Mouse (Mus musculus) naive thymus-derived CD4-positive, alpha-beta T cell, adult 2 months (primary cell): ENCODE measurements around the gene Grm4.

Source experiments
- DNase-seq: peaks from one replicate; pipeline ENCODE4 v3.0.0-alpha.2; 2011; ENCODE audit warnings: low read depth

Grm4 gene

GRCm38 (mm10) chr17:27551393-27551940, 30.3 kb upstream of the Grm4 start:
- no peak for DNase-seq

GRCm38 (mm10) chr17:27549234-27549633, 28.0 kb upstream of the Grm4 start:
- no peak for DNase-seq

GRCm38 (mm10) chr17:27547253-27547868, 26.2 kb upstream of the Grm4 start:
- no peak for DNase-seq

DNA sequence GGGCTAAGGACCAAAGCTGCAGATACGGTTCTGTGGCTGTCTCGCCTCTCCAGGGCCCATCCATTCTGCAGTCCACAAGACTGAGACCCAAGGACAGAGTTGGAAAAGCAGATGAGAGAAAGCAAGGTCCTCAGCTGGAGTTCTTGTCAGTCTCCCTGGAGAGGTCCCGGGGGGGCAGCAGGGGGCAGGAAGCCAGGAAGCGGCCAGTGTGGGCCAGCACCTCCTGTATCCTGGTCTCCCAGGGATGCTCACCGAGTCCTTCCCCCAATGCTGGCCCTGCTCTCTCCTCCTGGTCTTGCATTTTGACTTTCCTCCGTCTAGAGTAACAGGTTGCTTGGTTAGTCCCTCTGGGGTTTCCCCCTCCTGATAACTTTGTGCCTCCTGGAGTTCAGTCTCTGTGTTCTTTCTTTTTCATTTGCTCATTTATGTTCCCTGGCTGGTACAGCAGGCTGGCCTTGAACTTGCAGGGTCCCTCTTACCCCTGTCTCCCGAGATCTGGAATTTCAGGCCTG, 25.4 kb upstream of the Grm4 start:
- DNase-seq: no peak

DNA sequence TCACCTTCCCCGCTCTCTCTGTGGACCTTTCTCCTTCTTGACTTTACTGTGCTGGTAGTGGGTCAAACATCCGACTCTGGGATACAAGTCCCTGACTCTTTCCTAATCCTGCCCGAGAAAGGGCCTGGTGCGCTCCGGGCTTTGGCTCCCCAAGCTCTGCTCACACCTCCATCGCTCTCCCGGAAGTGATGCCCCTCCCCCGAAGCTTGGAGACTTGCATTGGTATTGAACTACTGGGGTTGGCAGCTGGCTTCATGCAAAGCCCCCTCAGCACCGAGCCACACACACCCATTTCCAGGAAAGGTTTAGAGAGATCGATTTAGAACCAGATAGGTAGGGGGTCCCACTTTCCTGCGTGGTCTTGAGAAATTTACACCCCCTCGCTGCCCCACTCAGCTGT, 24.8 kb upstream of the Grm4 start:
- DNase-seq: no peak

DNA sequence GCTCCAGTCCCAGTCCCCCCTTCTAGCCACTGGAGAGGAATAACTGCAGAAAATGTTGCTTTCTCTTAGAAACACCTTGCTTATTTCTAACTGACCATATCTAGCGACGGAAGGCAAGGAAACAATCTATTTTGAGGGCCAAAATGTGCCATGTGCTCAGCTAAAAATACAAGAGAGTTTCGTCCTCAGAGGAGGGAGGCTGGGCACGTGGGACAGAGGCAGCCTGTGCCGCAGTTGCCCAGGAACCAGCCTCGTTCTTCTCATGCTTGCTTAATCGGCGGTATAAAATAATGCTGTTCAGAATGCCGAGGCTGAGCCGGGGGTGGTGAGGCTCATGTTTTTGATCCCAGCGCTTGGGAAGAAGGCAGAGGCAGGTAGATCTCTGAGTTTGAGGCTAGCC, 23.3 kb upstream of the Grm4 start:
- no peak for DNase-seq

DNA sequence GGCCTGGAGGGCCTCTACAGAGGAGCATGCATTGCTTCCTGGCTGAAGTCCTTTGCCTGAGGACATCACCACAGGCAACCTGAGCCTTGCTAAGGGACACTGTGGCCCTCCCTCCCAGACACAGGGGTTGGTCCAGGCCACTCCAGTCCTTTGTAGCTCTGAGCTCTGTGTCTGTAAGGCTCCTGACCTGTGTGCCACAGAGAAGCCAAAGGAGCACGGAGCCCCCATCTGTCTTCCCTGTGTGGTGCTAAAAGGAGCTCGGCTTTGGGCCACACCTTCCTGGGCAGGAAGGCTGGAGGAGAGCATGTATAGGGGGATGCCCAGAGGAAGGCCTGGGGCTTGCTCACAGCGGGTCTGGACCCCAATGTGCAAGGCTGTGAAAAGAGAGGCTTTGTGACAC, 20.8 kb upstream of the Grm4 start:
- no peak for DNase-seq

GRCm38 (mm10) chr17:27541261-27541660, 20.1 kb upstream of the Grm4 start:
- no peak for DNase-seq

- DNase-seq: peak; percentile 94
These were observed 13.5 kb upstream of the Grm4 start for GRCm38 (mm10) chr17:27534718-27535117.

- DNase-seq: peak; percentile 42
These were observed 12.2 kb upstream of the Grm4 start for GRCm38 (mm10) chr17:27533354-27533753.

DNA sequence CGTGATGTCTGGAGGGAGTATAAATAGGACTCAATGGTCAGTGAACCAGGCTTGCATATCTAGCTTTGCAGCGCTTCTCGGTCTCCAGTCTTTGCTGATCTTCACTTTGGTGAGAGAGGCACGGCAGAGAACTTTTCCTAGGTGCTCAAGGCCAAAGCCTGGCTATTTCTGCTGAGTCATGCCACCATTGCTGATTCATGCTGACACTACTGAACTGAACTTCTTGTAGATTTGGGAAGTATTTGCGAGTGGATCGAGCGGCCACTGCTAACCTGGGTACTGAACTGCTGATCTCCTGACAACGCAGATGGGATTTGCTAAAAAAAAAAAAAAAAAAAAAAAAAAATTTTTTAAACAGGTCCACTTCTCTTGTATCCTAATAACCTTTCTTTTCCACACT, 10.9 kb upstream of the Grm4 start:
- no peak for DNase-seq

DNA sequence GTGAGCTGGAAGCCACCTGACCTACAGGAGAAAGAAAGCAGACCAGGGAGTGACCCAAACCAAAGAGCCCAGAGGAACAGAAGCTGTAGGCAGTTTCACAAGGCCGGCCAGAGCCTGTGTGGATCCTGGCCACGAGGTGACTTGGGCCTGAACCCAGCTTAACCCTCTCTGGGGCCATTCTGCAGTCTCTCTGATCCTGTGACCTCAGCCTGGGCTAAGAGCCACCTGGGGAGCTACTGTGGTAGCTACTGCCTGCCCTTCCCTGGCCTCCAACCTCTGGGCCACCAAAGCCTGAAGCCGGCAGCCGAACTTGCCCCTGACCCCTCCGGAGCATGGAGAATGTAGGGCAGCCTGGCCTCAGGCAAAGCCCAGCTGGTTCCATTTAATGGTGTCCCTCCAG, 7.6 kb upstream of the Grm4 start:
- DNase-seq: no peak

DNA sequence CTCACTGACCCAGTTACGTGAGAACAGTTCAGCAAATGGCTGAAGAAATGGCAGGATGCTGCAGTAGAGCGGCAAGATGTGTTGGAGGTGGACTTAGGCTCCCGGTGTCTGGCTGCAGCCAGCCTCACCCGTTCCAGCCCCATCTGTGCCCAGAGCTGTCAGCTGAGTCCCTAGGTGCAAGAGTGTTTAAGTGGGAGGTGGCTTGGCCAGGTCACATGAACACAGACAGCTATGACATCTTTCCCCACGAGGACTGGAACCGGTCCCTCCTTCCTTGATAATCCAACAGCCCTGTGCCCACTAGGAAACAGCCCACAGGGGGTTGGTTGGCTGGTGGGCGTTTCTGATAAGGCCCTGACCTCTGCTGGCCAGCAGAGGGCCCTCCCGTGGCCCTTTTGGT, 6.8 kb upstream of the Grm4 start:
- no peak for DNase-seq

- no peak for DNase-seq
These were observed 6.0 kb upstream of the Grm4 start for GRCm38 (mm10) chr17:27527188-27527587.

DNA sequence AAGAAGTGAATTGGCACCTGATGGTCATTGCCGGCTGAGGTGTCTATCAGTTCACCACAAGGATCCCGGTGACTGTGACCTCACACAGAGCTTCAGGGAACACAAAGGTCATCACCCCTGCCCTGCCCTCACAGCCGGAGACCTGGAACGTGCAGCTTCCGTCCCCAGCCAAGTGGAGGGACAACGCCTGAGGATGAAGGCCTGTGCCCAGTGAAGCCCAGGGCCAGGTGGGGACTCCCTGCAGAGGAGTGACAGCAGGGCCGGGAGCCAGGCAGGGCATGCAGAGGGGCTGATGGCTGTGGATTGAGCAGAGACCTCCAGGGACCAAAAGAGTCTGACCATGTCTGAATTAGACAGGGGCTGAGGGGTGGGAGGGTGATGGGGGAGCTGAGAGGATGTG, 1.9 kb upstream of the Grm4 start:
- DNase-seq: no peak

- peak; percentile 80 for DNase-seq
These were observed 646 bp downstream of the Grm4 start for GRCm38 (mm10) chr17:27520557-27520956.

- no peak for DNase-seq
These were observed 2.3 kb downstream of the Grm4 start for GRCm38 (mm10) chr17:27518700-27519595.

- DNase-seq: no peak
These were observed 2.9 kb downstream of the Grm4 start for GRCm38 (mm10) chr17:27518296-27518695.

DNA sequence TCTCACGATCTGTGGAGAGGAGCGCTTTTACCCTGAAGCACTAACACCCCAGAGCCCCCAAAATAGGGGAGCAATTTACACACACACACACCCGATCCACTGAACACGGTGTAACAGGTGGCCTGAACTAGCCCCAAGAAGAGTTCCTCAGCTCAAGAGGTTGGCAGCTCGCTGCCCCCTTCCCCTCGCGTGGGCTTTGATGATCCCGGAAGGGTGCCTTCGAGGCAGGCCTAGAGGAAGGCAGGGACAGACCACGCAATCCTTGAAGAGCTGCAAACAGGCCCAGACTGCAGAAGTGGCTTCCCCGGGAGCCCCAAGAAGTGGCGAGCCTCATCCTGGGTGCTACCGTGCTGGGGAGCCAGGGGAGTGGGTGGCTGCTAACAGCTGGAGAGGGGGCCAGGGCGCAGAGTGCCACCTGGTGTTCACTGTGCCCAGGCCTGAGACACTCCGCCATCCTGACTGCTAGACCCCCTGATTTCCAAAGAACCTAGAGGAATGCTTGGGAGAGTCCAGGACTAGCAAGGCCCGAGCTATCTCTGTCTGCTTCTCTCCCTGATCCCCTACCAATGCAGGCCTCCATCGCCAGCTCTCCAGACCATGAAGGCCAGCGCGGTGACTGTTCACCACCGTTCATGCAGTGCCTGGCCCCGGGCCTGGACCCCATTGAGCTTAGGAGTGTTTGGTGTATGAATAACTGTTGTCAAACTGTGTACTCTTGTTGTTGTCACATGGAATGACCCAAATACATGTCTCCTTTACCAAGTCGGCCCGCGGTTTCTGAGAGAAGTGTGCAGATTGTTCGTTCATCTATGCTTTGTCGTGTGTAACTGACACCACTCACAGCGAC, 7.1 kb downstream of the Grm4 start:
- DNase-seq: peak; percentile 18

DNA sequence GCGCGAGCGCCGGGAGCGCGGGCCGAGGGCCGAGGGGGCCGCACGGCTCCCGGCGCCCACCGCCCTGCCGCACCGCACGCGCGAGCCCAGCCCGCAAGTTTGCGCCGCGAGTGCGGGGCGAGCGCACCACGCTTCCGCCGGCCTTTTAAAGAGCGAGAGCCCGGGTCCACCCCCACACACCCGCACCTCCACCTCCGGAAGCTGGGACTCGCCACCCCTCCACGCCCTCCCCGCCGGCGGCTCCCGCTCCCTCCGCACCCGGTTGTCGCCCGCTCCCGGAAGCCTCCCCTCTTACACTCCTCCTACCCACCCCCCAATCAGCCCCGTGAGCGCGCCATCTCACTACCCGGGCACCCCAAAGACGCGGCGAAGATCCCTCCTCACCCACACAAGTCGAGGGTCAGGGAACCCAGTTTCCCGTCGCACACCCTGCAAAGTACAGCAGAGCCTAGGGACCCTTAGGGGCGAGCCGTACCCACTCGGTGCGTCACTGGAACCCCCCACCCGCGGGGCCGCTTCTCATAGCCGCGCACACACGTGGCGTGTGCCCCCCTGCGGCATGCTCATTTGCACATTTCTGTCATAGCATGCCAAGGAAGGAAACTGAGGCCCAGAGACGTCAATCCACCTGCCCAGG, 7.8 kb downstream of the Grm4 start:
- DNase-seq: peak; percentile 28

DNA sequence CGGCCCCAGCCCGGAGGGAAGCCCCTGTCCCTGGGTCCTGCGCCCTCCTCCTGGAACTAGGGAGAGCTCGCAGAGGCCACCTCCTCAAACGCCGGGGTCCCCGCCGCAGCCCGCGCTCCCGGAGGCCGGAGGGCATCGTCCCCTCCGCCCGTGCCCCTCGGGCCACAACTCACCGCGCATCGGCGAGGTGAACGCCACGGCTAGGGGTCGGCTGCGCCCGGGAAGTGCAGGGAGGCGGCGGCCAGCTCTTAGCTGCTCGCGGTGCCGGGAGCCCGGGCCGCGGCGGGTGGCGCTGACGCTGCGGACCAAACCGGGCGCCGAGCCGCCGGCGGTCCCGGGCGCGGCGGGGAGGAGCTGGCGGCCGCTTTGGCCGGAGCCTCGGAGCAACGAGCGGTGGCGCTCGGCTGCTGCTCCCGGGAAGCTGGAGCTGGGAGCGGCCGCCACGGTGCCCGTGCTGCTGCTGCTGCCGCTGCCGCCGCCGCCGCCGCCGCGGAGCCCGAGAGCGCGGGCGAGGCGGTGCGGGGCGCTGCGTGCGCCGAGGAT, 8.5 kb downstream of the Grm4 start:
- DNase-seq: no peak
